Mouse (Mus musculus) spleen, adult 18-20 months (tissue): ENCODE results near the gene Mrpl42.

ENCODE experiments used
- DNase-seq, 2 experiments: peaks; one replicate each; pipeline ENCODE4 v3.0.0; 2022; ENCODE audit warnings: mixed read lengths in 2 of 2

Gene Mrpl42

DNA sequence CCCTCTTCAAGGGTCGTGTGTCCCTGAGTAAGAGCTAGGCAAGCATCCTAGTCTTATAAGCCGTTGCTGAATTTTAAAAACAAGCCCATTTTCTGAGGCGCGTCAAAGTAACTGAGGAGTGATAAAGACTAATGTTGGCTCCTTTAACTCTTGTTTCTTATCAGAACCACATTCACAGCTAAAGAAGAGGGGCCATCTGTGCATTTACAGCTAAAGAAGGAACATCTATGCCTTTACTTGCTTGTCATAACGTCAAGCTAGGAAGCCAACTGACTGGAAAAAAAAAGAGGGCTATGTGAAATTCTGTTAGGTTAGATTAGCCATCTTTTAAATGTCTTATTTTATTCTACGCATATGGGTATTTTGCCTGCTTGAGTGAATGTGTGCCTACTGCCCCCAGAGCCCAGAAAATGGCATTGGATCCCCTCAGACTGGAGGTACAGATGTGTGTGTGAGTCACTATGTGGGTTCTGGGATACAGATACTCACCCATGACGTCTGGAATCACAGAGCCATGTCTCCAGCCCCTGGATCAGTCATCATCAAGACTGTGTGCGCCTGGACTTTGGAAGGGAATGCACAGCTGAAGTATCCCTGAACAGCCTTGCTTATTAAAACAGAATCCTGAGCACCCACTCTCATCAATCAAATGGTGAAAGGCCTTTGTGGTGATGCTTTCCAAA is 44.2 kb downstream of the Mrpl42 start:
- no peak for DNase-seq

- DNase-seq = no peak
These were observed 45.6 kb downstream of the Mrpl42 start for GRCm38 (mm10) chr10:95456103-95456502.

GRCm38 (mm10) chr10:95453282-95453681 is 48.5 kb downstream of the Mrpl42 start:
- no peak for DNase-seq

DNA sequence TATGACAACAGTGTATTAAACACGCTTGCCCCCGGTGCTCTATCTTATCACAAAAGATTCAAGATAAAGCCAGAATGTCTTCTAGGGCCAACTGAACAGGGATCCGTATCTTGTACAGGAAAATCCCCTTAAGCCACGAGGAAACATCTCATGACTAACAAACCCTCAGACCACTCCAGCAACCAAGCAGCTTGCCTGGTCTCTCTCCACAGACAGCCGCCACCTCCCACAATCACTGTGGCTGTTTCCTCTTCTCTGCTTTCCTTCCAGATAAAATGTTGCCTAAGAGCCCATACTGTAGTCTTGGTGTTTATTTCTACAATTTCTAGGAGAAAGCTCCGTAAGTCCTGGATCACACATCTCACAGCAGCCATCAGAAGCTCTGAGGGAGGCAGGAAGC is 52.7 kb downstream of the Mrpl42 start:
- DNase-seq = no peak

DNA sequence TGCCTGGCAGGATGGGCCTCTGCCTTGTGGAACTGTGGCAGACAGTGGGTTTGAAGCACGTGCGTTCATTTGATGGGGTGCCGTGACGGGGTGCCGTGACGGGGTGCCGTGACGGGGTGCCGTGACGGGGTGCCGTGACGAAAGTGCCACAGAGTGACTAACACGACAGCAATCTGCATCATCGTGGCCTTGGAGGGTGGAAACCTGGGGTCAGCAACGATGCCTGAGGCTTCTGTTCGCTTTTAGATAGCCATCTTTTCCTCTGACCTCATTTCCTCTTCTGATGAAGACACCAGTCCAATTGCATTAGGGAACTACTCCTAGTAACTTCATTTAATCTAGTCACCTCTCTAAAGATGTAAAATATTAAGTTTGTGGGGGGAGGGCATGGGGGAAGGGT is 53.8 kb downstream of the Mrpl42 start:
- DNase-seq = no peak

- no peak for DNase-seq
These were observed 56.4 kb downstream of the Mrpl42 start for GRCm38 (mm10) chr10:95445104-95446056.

DNA sequence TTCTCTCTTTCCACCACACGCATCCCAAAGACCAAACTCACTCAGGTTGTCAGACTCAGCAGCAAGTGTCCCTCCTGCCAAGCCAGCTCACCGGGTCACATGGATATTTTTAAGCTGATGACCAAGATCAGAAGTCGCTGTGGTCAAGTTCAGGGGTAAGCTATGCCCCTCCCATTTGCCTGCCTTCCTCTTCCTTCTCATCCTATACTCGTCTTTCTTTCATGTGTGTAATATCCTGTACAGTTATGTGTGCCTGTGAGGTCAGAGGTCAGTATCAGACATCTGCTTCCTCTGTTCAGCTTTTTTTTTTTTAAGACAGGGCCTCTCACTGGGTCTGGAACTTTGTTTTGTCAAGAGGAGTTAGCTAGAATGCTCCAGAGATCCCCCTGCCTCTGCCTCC is 59.4 kb downstream of the Mrpl42 start:
- DNase-seq = no peak

- DNase-seq = no peak
These were observed 61.2 kb downstream of the Mrpl42 start for GRCm38 (mm10) chr10:95440566-95440965.

GRCm38 (mm10) chr10:95439718-95440339 is 61.9 kb downstream of the Mrpl42 start:
- no peak for DNase-seq

GRCm38 (mm10) chr10:95438941-95439340 is 62.8 kb downstream of the Mrpl42 start:
- no peak for DNase-seq
